Mouse (Mus musculus): ENCODE measurements around the gene Kcnq5.
"Not testable (repeated sequence)": the region's sequence is repeated elsewhere in the genome, so short reads cannot be mapped to it uniquely, and the experiment has no call there.

Kcnq5 gene

GRCm38 (mm10) chr1:21837387-21837786 lies 124.4 kb downstream of the Kcnq5 start:
- DNase-seq, result no peak

GRCm38 (mm10) chr1:21836337-21836736 lies 125.4 kb downstream of the Kcnq5 start:
- DNase-seq, result no peak

DNA sequence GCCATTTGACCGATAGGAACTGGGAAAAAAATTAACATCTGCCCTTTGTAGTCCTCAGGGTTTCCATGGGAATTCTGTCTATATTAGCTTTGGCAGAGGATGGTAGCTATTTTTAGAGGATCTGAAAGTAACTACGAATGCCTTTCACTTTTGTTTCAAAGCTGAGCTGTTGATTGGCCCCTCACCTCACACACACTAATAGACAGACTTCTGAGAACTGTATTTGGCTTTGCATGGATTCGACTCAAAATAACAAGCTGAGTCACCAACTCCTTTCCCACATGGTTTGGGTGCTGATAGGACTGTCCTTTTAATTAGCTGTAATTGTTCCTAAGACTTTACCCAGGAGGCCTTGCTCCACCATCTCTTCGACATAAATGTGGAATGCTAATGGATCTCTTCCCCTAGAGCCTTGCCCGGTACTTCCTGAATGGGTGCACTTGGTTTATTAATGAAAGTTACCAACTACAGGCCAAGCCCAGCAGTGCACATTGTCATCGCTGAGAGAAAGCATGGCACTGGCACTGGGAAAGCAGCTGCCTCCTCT lies 131.8 kb downstream of the Kcnq5 start:
- no peak for DNase-seq

- no peak for DNase-seq
These were observed 141.6 kb downstream of the Kcnq5 start for GRCm38 (mm10) chr1:21820066-21820630.

- DNase-seq, result no peak
These were observed 156.7 kb downstream of the Kcnq5 start for GRCm38 (mm10) chr1:21805064-21805463.

DNA sequence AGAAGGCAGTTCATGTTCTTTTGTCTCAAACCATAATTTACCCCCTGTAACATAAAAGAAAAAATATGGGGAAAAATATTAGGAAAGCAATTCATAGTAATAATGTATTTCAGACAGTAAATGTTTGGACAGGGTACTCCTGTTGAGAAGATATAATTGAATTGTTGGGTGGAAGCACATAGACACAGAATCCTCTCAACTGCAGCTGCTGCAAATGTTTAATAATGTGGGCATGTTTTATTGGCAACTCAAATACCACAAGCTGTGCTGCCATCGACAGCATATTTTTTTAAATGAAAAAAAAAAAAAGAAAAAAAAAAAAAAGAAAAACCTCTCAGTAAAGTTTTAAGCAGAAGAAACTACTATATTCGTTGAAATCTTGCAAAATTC lies 157.3 kb downstream of the Kcnq5 start:
- no peak for DNase-seq

GRCm38 (mm10) chr1:21803751-21804476 lies 157.8 kb downstream of the Kcnq5 start:
- no peak for DNase-seq

- no peak for DNase-seq
These were observed 181.0 kb downstream of the Kcnq5 start for GRCm38 (mm10) chr1:21780746-21781145.

DNA sequence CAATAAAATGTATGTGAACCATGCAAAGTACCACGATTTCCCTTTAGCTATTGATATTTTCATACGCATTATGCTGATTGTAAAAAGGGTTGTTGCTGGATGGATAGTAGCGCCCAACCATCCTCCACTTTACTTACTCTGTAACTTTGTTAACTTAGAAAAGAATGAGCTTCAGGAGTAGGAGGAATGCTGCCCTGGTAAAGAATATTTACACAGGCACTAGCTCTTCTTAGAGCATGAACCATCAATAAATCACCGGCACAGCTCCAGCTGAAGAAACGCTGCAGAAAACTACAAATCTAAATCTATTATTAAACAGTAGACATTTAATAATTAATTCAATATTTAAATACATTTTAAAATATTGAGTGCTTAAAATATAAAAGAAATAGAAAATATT lies 184.2 kb downstream of the Kcnq5 start:
- DNase-seq, result no peak

DNA sequence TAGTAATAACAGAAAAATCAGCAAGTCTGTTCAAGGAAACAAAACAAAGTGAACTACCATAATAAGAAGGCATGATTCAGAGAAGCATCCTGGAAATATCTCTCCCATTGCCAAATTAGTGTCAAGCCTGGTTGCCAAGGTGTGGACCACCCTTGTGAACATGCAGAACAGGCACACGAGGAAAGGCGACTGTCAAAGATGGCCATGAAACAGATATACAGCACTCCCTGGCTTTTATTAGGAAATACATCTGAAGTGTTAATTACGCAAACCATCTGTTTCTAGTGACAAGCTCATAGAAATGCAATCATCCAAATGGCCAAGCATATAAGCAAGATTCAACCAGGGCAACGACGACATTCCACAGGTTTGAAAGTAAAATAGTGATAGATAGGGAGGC lies 187.8 kb downstream of the Kcnq5 start:
- no peak for DNase-seq

GRCm38 (mm10) chr1:21770494-21770893 lies 191.2 kb downstream of the Kcnq5 start:
- DNase-seq, result no peak

DNA sequence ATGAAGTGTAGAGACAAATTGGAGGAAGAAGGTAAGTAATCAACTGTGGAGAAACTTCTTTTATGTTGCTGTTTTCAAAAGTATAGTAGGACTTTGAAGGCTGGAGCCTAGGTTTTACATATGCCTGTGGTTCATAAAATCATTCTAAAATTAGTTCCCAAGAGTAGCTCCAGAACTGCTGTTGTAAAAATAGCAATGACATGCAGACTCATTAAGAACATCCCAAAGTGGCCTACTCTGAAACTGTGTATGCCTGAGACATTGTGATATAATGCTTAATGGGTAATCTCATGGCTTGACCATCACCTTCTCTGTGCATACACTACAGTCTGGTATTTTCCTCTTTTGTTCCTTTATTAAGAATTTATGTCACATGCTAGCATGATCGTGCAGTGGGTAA lies 212.4 kb downstream of the Kcnq5 start:
- DNase-seq, result no peak

DNA sequence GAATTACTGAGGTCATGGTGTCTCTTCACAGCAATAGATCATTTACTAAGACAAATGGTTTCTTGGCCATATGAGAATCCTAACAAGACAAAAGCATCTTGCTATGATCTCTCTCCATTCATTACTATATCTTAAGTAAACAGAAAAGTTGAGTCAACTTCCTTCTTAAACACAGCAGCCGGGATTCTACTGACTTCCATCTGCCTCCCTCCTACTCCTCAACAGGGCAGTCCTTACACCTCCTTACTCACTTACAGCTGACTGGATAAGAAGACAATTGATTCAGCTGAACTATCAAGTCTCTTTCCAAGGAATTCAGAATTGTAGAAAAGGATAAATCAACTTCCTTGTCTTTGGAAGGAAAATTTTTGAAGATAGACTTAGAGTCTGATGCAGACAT lies 232.6 kb downstream of the Kcnq5 start:
- no peak for DNase-seq

GRCm38 (mm10) chr1:21723231-21723630 lies 238.5 kb downstream of the Kcnq5 start:
- DNase-seq, result not testable (repeated sequence)

- DNase-seq, result no peak
These were observed 240.5 kb downstream of the Kcnq5 start for GRCm38 (mm10) chr1:21721246-21721645.

- DNase-seq, result no peak
These were observed 246.9 kb downstream of the Kcnq5 start for GRCm38 (mm10) chr1:21714816-21715215.

- no peak for DNase-seq
These were observed 249.0 kb downstream of the Kcnq5 start for GRCm38 (mm10) chr1:21712711-21713110.

DNA sequence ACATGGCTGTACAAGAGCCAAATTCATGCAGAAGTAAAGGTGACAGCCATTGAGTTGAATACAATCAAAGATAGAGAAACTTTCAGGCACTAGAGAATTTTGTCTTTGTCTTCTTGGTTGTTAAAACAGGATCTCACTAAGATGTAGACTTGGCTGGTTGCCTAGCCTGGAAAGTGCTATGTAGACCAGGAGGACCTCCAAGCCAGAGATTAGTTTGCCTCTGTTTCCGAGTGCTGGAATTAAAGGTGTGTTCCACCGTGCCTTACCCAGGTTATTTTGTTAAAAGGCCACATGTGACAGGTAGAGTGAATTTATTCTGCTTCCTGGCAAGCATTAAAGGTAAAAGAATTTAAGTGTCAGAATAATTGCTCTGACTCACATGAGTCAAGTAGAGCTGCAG lies 271.3 kb downstream of the Kcnq5 start:
- no peak for DNase-seq

DNA sequence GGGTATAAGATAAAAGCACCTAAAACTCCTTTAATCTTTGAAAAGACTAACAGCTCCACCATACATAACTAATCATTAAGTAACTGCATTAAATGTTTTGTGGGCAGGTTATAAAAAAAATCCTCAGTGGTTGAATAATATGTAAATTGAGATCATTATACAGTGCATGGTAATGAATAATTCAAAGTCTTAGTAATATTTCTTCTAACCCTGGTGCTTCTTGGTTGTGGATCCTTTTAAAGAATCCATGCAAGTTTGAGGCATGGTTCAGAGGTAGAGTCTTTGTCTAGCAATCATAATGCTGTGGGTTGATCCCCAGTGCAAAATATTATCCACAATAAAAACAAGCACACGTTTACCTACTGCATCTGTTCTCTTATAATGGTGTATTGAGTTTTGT lies 272.8 kb downstream of the Kcnq5 start:
- no peak for DNase-seq

DNA sequence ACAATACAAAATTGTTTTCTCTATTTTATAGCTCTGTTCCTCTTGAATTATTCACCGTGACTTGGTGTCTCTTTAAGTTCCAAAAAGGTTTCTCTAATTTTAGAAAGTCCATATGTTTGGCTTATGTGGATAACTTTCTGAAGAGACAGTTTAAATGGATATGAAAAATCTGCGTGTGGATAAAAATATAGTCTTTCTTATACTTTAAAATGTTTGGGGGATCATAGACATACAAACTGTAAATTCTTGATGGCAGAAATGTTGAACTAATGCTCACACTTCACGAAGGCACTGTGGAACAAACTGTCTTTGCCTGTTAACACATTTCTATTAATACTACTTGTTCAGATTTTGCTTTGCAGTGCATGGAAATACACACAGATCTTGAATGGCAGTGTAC lies 277.3 kb downstream of the Kcnq5 start:
- DNase-seq, result no peak

DNA sequence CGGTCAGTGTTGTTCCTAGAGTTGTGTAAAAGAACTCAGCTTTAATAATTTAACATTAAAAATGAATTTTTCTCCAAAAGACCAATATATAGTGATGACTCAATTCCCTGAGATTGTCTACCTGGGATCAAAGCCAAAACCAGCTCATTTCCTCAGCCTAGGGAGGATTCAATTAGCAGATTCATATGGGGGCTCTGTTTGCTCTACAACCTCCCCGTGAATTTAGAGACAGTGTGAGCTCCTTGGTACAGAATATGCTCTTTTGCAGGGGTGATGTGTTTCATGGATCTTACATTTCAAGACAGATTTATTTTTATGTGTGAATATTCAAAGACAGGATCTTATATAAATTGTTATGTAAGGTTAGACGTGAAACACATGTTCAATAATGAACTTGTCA lies 284.9 kb downstream of the Kcnq5 start:
- DNase-seq, result no peak

DNA sequence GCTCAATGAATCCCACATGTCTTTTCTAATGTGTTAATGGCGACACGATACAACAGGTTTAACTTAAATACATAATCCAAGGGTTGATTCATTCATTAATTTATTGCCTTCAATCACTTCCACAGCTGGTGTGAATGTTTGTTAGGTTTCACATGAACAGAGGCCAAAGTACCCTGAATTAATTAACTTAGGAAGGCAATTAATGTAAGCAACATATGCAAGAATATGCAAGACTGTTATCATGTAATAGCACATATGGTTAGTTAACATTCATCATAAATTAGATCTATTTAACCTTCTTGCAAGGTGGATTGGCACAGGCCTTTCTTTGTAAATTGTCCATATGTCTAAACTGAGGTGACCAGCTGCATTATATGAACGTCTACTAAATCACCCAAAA lies 300.9 kb downstream of the Kcnq5 start:
- no peak for DNase-seq

GRCm38 (mm10) chr1:21650820-21651219 lies 310.9 kb downstream of the Kcnq5 start:
- DNase-seq, result no peak

GRCm38 (mm10) chr1:21635406-21635805 lies 326.3 kb downstream of the Kcnq5 start:
- no peak for DNase-seq

DNA sequence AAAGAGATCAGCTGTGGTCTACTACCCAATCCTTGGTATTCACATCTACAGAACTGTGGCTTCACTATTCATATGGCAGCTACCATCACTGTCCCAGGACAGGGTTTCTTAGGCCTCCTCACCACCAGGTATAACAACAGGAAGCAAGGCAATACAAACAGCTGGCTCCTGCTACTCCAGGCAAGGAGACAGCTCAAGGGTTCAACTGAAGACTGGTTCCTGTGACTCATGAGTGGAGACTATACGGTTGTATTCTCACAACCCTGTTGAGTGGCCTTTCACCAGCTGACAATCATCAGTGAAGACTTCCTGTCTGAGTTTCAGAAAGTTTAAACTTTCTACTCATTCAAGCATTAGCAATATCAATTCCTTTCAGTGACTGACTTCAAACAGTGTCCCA lies 327.7 kb downstream of the Kcnq5 start:
- DNase-seq, result no peak

All from spleen, adult 18-20 months (tissue).